Mouse (Mus musculus): ENCODE measurements around the gene 4833439L19Rik.

GRCm38 (mm10) chr13:54575489-54575888 is 10.3 kb upstream of the 4833439L19Rik start:
- TF ChIP-seq SMC3 (IDR thresholded peaks at IDR 0.05; ENCODE audit: low read depth, low read length) (no peak), POLR2A (IDR thresholded peaks at IDR 0.05; ENCODE audit: low read depth, low read length) (no peak)

Data from CH12.LX (cell line).